Comparison of ENCODE assay signal across 7 mouse cellular contexts in the genomic region with DNA sequence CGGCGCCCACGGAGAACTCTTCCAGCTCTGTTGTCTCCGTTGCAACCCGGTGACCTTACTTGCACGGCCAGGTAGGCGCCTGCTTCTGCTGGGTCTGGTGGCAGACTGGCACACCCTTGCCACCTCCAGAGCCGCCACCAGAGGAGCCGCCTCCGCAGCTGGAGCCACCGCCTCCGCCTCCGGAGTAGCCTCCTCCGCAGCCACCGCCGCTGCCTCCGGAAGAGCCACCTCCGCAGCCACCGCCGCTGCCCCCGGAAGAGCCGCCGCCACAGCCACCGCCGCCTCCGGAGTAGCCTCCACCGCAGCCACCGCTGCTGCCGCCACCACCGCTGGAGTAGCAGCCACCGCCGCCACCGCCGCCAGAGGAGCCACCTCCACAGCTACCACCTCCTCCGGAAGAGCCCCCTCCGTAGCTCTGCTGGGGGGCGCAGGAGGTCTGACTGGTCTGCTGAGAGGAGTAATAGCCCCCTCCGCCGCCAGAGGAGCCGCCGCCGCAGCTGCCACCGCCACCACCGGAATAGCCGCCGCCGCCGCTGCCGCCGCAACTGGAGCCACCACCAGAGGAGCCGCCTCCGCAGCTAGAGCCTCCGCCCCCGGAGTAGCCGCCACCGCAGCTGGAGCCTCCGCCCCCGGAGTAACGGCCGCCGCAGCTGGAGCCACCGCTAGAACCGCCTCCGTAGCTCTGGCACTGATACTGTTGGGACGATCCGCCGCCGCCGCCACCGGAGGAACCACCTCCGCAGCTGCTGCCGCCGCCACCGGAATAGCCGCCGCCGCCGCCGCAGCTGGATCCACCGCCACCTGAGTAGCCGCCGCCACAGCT. TPM values are rescaled to one million over a fixed set of nuclear protein-coding genes. Genes with fewer than 3 reads are reported as not detected.
DNase-seq lines count a peak whose midpoint lies in the region; ATAC-seq lines count a peak whose summit lies in the region.

No protein-coding gene starts in this region.

- DNase-seq in adrenal gland, postnatal 36 days = peak; percentile 86 to 89
- peak; percentile 55 for DNase-seq in heart, adult 8-10 months (ENCODE audit: low spot score)
- DNase-seq in kidney, adult 8-10 months = peak; percentile 58 to 72

- H3K4me2 ChIP-seq in embryonic facial prominence, embryonic 12.5 days (replicated peaks) = peak overlapping the region; percentile 97
- H3K4me2 ChIP-seq in limb, embryonic 12.5 days = peak overlapping the region; percentile 79
- H3K4me2 ChIP-seq in midbrain, embryonic 13.5 days (replicated peaks) = peak overlapping the region; percentile 79
- H3K4me2 ChIP-seq in stomach, embryonic 16.5 days (ENCODE audit: low read depth, low read length) = peak overlapping the region; percentile 98

- H3K27ac ChIP-seq in embryonic facial prominence, embryonic 12.5 days = peak overlapping the region; percentile 73
- peak overlapping the region; percentile 84 for H3K27ac ChIP-seq in limb, embryonic 12.5 days
- H3K27ac ChIP-seq in midbrain, embryonic 13.5 days = peak overlapping the region; percentile 97
- H3K27ac ChIP-seq in stomach, embryonic 16.5 days (ENCODE audit: low read length) = no peak overlapping the region; the same call in 1 of the 2 replicates

- no peaks in the 10 kb centered on the region for H3K9me3 ChIP-seq in embryonic facial prominence, embryonic 12.5 days
- no peaks in the 10 kb centered on the region for H3K9me3 ChIP-seq in limb, embryonic 12.5 days
- H3K9me3 ChIP-seq in midbrain, embryonic 13.5 days = no peaks in the 10 kb centered on the region
- H3K9me3 ChIP-seq in stomach, embryonic 16.5 days (replicated peaks; ENCODE audit: control insufficient read depth, low read length) = no peaks in the 10 kb centered on the region

- peak; percentile 62 for ATAC-seq in embryonic facial prominence, embryonic 12.5 days (ENCODE audit: insufficient number of reproducible peaks, insufficient read depth, low FRiP score, low TSS enrichment)
- peak; percentile 81 for ATAC-seq in limb, embryonic 12.5 days (ENCODE audit: insufficient number of reproducible peaks, insufficient read depth, low FRiP score, low TSS enrichment, low read depth)
- ATAC-seq in midbrain, embryonic 13.5 days = peak; percentile 93
- peak; percentile 84 for ATAC-seq in stomach, embryonic 16.5 days (ENCODE audit: insufficient read depth, low FRiP score)

- H3K4me1 ChIP-seq in embryonic facial prominence, embryonic 12.5 days = no peaks in the 10 kb centered on the region
- H3K4me1 ChIP-seq in limb, embryonic 12.5 days (replicated peaks) = 0 out of 2 replicates have a peak, but pooled peaks cover 5% of the 10 kb centered on the region
- H3K4me1 ChIP-seq in midbrain, embryonic 13.5 days (replicated peaks) = peaks cover 15% of the 10 kb centered on the region
- H3K4me1 ChIP-seq in stomach, embryonic 16.5 days (ENCODE audit: control insufficient read depth, insufficient read depth, low read length) = no peaks in the 10 kb centered on the region

- H3K4me3 ChIP-seq in embryonic facial prominence, embryonic 12.5 days = peak overlapping the region; percentile 70
- H3K4me3 ChIP-seq in limb, embryonic 12.5 days (replicated peaks) = peak overlapping the region; percentile 72
- peak overlapping the region; percentile 75 for H3K4me3 ChIP-seq in midbrain, embryonic 13.5 days (replicated peaks)
- peak overlapping the region; percentile 71 for H3K4me3 ChIP-seq in stomach, embryonic 16.5 days (replicated peaks; ENCODE audit: low read length)

- H3K36me3 ChIP-seq in embryonic facial prominence, embryonic 12.5 days = no peaks in the 10 kb centered on the region
- no peaks in the 10 kb centered on the region for H3K36me3 ChIP-seq in limb, embryonic 12.5 days
- no peaks in the 10 kb centered on the region for H3K36me3 ChIP-seq in midbrain, embryonic 13.5 days
- H3K36me3 ChIP-seq in stomach, embryonic 16.5 days (ENCODE audit: control insufficient read depth, insufficient read depth, low read length) = no peaks in the 10 kb centered on the region

- peaks cover 37% of the 10 kb centered on the region for H3K27me3 ChIP-seq in embryonic facial prominence, embryonic 12.5 days
- H3K27me3 ChIP-seq in limb, embryonic 12.5 days = peaks cover 32% of the 10 kb centered on the region
- peaks cover 27% of the 10 kb centered on the region for H3K27me3 ChIP-seq in midbrain, embryonic 13.5 days
- peaks cover 25% of the 10 kb centered on the region for H3K27me3 ChIP-seq in stomach, embryonic 16.5 days (ENCODE audit: control insufficient read depth, insufficient read depth, low read length)

- under 1% methylated on average over 74 of the region's 82 CpGs for WGBS in embryonic facial prominence, embryonic 12.5 days
- under 1% methylated on average over 59 of the region's 82 CpGs for WGBS in limb, embryonic 12.5 days
- under 1% methylated on average over 63 of the region's 82 CpGs for WGBS in midbrain, embryonic 13.5 days
- 0% methylated on average over 78 of the region's 82 CpGs for WGBS in stomach, embryonic 16.5 days

- H3K9ac ChIP-seq in embryonic facial prominence, embryonic 12.5 days = peak overlapping the region; percentile 63
- H3K9ac ChIP-seq in limb, embryonic 12.5 days (replicated peaks) = peak overlapping the region; percentile 75
- peak overlapping the region; percentile 86 for H3K9ac ChIP-seq in midbrain, embryonic 13.5 days (replicated peaks)
- peak overlapping the region; percentile 72 for H3K9ac ChIP-seq in stomach, embryonic 16.5 days (ENCODE audit: low read length)

RNA-seq across cellular contexts. Expression of a gene that starts 2.3 kb away (rescaled TPM):
- under 1 TPM; 0.26 TPM for total RNA-seq in adrenal gland, postnatal 36 days (2021)
- 1.4 and 1.8 TPM in 2 replicates for polyA plus RNA-seq in embryonic facial prominence, embryonic 12.5 days (2016; fragmentation: Nextera tagmentation; extraction: Ambion mirVana)
- total RNA-seq in heart, adult 8-10 months (2022) = not detected
- 3.7 and 4.7 TPM in 2 replicates for polyA plus RNA-seq in limb, embryonic 12.5 days (2016; fragmentation: Nextera tagmentation; extraction: Ambion mirVana)
- 2.5 and 3.7 TPM in 2 replicates for polyA plus RNA-seq in midbrain, embryonic 13.5 days (2015; fragmentation: Nextera tagmentation; extraction: Ambion mirVana)
- polyA plus RNA-seq in stomach, embryonic 16.5 days (2015; fragmentation: Nextera tagmentation; extraction: Ambion mirVana) = 3.1 and 4.6 TPM in 2 replicates

RNA-seq across cellular contexts. Expression of a gene that starts 43.1 kb away (rescaled TPM):
- total RNA-seq in adrenal gland, postnatal 36 days (2021) = not detected
- not detected in 2 replicates for polyA plus RNA-seq in embryonic facial prominence, embryonic 12.5 days (2016; fragmentation: Nextera tagmentation; extraction: Ambion mirVana)
- not detected for total RNA-seq in heart, adult 8-10 months (2022)
- polyA plus RNA-seq in limb, embryonic 12.5 days (2016; fragmentation: Nextera tagmentation; extraction: Ambion mirVana) = not detected in 2 replicates
- polyA plus RNA-seq in midbrain, embryonic 13.5 days (2015; fragmentation: Nextera tagmentation; extraction: Ambion mirVana) = not detected in 2 replicates
- polyA plus RNA-seq in stomach, embryonic 16.5 days (2015; fragmentation: Nextera tagmentation; extraction: Ambion mirVana) = not detected in 2 replicates
